Mouse (Mus musculus): Measurements from ENCODE around the gene Kmt2b.

Gene Kmt2b

GRCm38 (mm10) chr7:30534633-30535577 is 53.6 kb downstream of the Kmt2b start, which contains the start of gene Arhgap33:
Gene Arhgap33, minus strand, starts transcription at chr7:30535060.
- DNase-seq: peak; percentile 98

DNA sequence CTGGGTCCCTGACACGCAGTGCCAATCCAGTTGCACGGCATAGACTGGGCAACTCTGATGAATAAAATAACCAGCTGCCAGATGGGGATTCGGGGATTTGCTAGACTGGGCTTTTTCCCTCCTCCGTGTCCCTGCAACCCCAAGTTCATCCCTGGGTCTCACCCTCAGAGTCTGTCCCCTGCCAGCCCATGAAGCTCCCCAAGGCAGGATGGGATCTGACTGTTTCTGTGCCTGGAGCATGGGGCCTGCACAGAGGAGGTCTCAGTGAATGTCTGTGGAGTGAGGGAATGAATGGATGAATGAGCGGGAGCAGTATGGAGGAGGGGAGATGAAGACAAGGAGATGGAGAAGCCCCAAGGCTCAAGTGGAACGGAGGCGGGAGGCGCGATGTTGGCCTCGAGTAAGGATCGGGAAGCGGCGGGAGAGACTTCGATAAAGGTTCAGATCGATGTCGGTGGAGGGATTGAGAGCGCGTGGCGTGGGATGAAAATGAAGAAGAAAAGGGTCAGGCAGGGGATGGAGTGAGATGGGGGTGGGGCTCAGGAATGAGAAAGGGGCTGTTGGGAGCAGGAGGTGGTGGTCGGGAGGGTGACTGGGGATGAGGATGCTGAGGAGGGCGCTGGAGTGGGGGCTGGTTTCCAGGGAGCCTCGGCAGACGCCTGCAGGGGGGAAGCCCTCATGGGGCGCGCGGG is 54.4 kb downstream of the Kmt2b start:
- peak in 1 of 2 experiments; percentile 32 for DNase-seq

DNA sequence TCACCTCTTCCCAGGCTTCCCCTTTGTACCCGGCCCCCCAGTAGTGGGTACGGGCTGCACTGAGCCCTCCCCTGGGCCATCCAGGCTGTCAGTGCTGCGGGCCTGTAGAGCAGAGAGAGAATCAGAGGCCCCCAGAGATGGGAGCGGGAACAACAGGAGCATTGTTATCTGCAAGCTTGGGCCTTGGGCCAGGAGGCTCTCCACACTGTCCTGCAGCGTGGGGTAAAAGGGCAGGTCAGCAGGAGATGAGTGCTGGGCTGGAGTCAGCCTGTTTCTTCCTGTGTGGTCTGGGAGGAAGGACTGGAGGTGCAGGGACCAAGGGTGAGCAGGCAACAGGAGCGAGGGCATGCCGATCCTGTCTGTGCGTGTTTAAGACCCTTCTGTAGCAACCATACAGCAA is 55.6 kb downstream of the Kmt2b start:
- peak; percentile 76 to 90 for DNase-seq

DNA sequence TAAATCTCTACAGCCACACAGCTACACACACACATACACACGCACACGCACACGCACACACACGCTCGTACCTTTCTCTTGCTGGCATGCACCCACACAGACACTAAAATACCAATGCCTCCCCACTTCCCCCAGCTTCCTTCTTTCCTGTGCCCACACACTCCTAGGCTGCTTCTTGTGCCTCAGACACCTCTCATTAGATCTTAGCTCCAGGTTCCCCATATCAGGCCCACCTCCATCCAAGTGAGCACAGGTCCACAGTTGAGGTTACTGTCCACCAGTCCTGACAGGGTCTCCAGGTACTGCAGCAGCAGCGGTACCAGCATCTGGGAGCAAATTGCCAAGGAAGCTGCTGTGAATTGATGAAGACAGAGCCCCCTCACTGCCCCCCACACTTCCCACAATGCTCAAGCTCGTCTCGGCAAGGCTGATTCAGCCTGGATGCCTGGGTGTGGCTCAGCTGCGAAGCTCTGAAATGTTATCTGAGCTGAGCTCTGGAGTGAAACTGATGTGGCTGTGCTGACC is 57.2 kb downstream of the Kmt2b start:
- no peak for DNase-seq

DNA sequence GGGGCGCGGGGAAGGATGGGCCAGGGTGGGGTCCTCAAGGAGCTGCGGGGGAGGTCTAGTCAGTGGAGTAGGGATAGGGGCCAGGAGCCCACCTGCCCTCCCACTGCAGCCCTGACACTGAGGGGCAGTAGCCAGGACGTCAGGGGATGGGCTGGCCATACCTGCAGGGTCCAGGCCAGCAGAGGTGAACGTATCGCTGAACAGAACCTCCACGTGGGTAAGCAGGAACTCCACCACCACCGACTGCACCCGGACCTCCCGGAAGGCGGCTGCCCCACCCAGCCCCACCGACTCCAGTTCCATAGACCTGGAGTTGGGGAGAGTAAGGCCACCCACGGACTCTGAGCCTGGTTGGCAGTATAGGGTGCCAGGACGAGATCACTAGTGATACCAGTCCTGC is 61.5 kb downstream of the Kmt2b start:
- DNase-seq: no peak

DNA sequence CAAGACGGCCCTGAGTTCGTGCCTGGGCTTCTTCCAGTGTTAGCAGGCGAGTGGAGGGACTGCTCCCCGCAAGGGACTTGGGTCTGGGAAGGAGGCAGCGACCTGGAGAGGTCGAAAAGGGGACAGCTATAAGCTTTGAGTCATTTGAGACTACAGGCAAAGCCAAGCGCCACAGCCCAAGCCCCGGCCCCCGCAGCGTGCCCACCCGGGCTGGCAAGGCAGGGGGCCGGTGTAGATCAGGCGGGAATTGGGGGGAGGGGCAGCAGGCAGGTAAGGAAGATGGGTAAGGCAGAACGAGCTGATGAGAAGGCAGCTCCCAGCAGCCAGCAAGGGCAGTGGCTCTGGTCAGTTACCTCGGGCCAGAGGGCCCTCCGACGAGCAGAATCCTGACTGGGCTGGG is 62.1 kb downstream of the Kmt2b start:
- DNase-seq: no peak

DNA sequence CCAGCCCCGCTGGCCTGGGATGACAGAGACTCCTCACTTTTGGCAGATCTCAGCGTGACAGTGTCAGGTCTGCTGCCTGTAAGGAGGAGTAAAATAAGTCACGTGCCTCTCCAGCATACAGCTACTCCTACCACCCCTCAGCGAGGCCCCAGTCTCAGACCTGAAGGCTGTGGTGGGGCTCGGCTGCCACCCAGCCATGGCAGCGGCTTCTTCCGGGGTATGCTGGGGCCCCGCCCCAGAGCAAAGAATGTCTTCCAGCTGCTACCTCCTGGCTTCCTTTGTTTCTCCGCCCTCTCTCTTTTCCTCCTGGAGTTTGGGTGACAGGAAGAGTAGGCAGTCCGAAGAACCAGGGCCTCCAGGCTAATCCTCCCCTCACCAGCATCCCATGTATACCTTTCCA is 62.6 kb downstream of the Kmt2b start:
- DNase-seq: no peak

GRCm38 (mm10) chr7:30524487-30524886 is 64.0 kb downstream of the Kmt2b start:
- no peak for DNase-seq

GRCm38 (mm10) chr7:30522871-30523270 is 65.7 kb downstream of the Kmt2b start:
- DNase-seq: no peak

DNA sequence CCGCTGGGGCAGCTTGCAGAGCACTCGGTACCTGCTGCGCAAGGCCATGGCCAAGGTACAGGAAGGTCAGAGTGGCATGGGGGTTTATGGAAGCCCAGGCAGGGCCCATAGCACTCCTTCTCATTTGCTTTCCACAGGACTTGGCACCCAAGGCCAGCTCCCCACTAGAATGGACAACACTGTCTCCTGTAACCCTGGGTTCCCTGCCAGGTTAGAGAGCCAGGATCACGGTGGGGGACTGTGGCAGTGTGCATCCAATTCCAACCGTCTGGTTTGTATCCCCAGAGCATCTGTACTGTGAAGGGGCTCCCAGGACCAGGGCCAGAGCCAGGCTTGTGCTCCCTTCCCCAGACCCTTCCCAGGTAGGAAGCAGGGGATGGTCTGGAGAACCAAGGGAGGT is 67.7 kb downstream of the Kmt2b start:
- no peak for DNase-seq

- DNase-seq: peak; percentile 48 to 72
Observed at GRCm38 (mm10) chr7:30520396-30520795, 68.1 kb downstream of the Kmt2b start.

Data from kidney, postnatal 25 days (tissue).